Mouse (Mus musculus): ENCODE results near the gene 1810062G17Rik.

GRCm38 (mm10) chr3:36500976-36501375, 25.2 kb downstream of the 1810062G17Rik start:
- no peak for TF ChIP-seq ZC3H11A (IDR thresholded peaks at IDR 0.05; ENCODE audit: borderline replicate concordance, low read depth, low read length)
- no peak for TF ChIP-seq CHD2 (IDR thresholded peaks at IDR 0.05; ENCODE audit: low read depth, low read length)
